Mouse (Mus musculus) forebrain, embryonic 12.5 days (tissue): Measurements from ENCODE around the gene Sash1. TPM values are rescaled to one million over a fixed set of nuclear protein-coding genes. Genes with fewer than 3 reads are reported as not detected.

Experiments
- ATAC-seq: fragments of 200-750 bp; cut with Nextera tagmentation; 2 replicates; pipeline ENCODE4 v1.8.0; 2017; ENCODE audit warnings: moderate TSS enrichment; ENCODE audit not compliant: low FRiP score
- H3K27ac ChIP-seq: fragments of 300-500 bp; sonication (generic); 2 replicates; pipeline ENCODE4 v1.5.1; 2016; ENCODE audit warnings: mild to moderate bottlenecking
- H3K27me3 ChIP-seq: fragments of 300-500 bp; sonication (generic); 2 replicates; pipeline ENCODE4 v1.6.1; 2016; ENCODE audit warnings: mild to moderate bottlenecking
- H3K36me3 ChIP-seq: fragments of 300-500 bp; sonication (generic); replicated peaks from 2 replicates; pipeline ENCODE4 v1.6.1; 2016; ENCODE audit warnings: mild to moderate bottlenecking
- H3K4me1 ChIP-seq: fragments of 300-500 bp; sonication (generic); 2 replicates; pipeline ENCODE4 v1.6.1; 2016
- H3K4me2 ChIP-seq: fragments of 300-500 bp; sonication (generic); 2 replicates; pipeline ENCODE4 v1.6.1; 2016; ENCODE audit warnings: mild to moderate bottlenecking, moderate library complexity
- H3K4me3 ChIP-seq: fragments of 300-500 bp; sonication (generic); replicated peaks from 2 replicates; pipeline ENCODE4 v1.5.1; 2016; ENCODE audit warnings: mild to moderate bottlenecking
- H3K9ac ChIP-seq: fragments of 300-500 bp; sonication (generic); 2 replicates; pipeline ENCODE4 v1.6.1; 2016; ENCODE audit warnings: mild to moderate bottlenecking
- H3K9me3 ChIP-seq: fragments of 300-500 bp; sonication (generic); 2 replicates; pipeline ENCODE4 v1.6.1; 2016
- WGBS: fragments of 180-500 bp; shearing (Covaris S2); methylation state at CpG from one replicate; pipeline ENCODE4 v1.1.7; 2016; 5-methylcytosine and 5-hydroxymethylcytosine counted together
- polyA plus RNA-seq: library from polyadenylated mRNA; unstranded; fragments of >200 nt; fragmentation: Nextera tagmentation; extraction: Ambion mirVana; gene quantifications from 2 replicates; pipeline ENCODE4 v1.2.1, GENCODE M21; 2016

The Sash1 gene
- polyA plus RNA-seq, 1 experiment from 2014 or later, result 4.6 TPM

DNA sequence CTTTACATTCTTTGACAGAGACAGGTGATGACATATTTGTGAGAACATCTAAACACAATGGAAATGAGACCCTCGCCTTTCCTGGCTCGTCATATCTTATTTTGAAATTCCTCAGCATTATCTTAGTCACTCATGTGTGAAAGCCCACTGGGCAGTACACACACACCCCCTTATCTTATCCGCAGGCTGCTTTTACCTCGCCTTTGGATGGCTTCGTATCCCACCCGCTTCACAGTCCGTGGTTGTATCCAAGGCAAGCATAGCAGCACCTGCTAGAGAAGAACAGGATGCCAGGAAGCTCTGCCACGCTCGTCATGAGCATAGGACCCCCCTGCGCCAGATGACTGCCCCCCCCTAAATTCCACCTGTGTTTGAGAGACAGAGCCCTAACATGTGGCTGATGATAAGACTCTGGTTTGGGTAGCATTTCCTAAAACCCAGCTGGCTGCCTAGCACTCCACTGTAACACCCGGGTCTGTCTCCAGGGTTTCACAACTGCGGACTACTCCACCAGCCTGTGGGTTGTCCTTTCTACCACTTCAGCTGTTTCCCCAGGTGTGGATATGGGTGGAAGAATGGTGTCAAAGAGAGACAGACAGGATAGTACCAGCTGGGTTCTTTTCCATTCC, 84.0 kb downstream of the Sash1 start:
- H3K27ac ChIP-seq, result 0 out of 2 replicates have a peak overlapping the region, but pooled peaks have one; percentile 25
- H3K36me3 ChIP-seq, result 0 out of 2 replicates have a peak, but pooled peaks cover 6% of the 10 kb centered on the region
- 80% methylated on average over 12 of the region's 12 CpGs for WGBS
- no peak overlapping the region for H3K9ac ChIP-seq
- peaks cover 27% of the 10 kb centered on the region for H3K4me1 ChIP-seq
- H3K9me3 ChIP-seq, result peaks cover 3% of the 10 kb centered on the region; the same call in 1 of the 2 replicates
- no peaks in the 10 kb centered on the region for H3K27me3 ChIP-seq
- peak overlapping the region; percentile 35; the same call in 1 of the 2 replicates for H3K4me2 ChIP-seq
- ATAC-seq, result no peak
- H3K4me3 ChIP-seq, result no peak overlapping the region

DNA sequence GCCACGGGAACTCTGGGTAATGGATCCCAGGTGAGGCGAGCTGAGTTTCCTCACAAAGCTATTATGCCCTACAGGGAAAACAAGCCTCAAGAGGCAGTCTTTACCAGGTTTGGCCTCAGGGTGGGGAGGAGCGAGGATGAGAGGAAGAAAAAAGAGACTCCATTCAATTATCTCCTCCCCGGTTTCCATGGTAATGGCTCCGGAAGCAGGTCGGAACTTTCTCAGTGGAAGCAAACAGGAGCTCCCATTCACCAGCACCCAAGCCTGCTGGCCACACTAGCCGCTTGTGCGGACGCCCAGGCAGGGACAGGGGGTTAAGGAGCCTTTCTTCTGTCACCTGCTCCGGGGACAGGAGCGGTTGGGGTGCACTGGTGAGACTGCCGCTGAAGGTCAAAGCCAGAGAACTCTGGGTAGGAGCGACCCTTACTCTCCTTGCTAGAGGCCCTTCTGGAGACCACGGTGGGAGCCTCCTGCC, 84.7 kb downstream of the Sash1 start:
- 21% methylated on average over 14 of the region's 14 CpGs for WGBS
- Histone ChIP-seq H3K9me3 (peaks cover 3% of the 10 kb centered on the region; the same call in 1 of the 2 replicates), H3K27ac (0 out of 2 replicates have a peak overlapping the region, but pooled peaks have one; percentile 25), H3K27me3 (no peaks in the 10 kb centered on the region), H3K9ac (no peak overlapping the region; the same call in 1 of the 2 replicates), H3K4me1 (peaks cover 27% of the 10 kb centered on the region), H3K4me3 (no peak overlapping the region), H3K4me2 (peak overlapping the region; percentile 35), H3K36me3 (0 out of 2 replicates have a peak, but pooled peaks cover 6% of the 10 kb centered on the region)
- peak; percentile 63 for ATAC-seq

DNA sequence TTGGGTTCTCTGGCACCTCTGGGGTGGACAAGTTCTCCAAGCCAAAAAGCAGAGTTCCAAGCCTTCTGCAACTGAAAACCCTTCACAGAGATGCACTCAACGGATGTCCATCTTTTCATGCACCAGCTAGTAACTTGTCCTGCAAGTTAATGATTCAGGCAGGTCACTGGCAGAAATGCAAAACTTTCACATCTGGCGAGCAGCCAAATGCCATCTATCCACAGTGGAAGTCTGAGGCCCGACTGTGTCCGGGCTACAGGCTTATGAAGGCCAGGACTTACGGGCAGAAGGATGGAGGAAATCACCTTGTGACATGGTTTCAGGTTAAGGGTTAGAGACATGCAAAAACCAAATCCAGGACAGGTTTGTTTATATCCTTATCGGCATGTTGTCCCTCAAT, 88.0 kb downstream of the Sash1 start:
- 88% methylated on average over 6 of the region's 6 CpGs for WGBS
- H3K9ac ChIP-seq, result no peak overlapping the region
- ATAC-seq, result no peak

DNA sequence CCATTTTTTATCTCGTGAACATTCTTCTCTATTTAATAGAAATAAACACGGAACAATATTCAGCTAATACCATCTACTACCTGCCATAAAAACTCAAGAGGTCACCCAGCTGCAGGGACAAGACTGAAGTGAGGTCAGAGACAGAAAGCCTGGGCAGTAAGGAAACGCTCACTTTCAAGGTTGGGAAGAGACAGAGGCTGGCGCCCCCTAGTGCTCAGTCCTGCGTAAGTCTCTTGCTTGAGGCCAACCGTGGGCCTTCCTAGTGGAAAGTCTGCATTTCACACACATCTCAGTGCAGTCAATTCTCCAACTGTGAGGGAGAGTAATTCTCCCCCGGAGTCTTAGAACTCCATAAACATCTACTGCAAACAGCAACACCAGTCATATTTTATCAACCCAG, 90.5 kb downstream of the Sash1 start:
- no peak overlapping the region for H3K9ac ChIP-seq
- WGBS, result 38% methylated on average over 7 of the region's 7 CpGs
- H3K4me3 ChIP-seq, result no peak overlapping the region
- ATAC-seq, result no peak; the same call in 1 of the 2 replicates
- H3K36me3 ChIP-seq, result 0 out of 2 replicates have a peak, but pooled peaks cover 6% of the 10 kb centered on the region
- H3K4me2 ChIP-seq, result no peak overlapping the region
- no peak overlapping the region for H3K27ac ChIP-seq
- H3K4me1 ChIP-seq, result no peaks in the 10 kb centered on the region
- peaks cover 3% of the 10 kb centered on the region; the same call in 1 of the 2 replicates for H3K9me3 ChIP-seq
- H3K27me3 ChIP-seq, result no peaks in the 10 kb centered on the region

More for the DNA sequence above, 88.0 kb downstream of the Sash1 start:
- Histone ChIP-seq H3K9me3 (peaks cover 3% of the 10 kb centered on the region; the same call in 1 of the 2 replicates), H3K27me3 (no peaks in the 10 kb centered on the region), H3K27ac (no peak overlapping the region), H3K36me3 (0 out of 2 replicates have a peak, but pooled peaks cover 6% of the 10 kb centered on the region), H3K4me2 (no peak overlapping the region), H3K4me1 (peaks cover 16% of the 10 kb centered on the region), H3K4me3 (no peak overlapping the region)

- no peak overlapping the region for H3K4me3 ChIP-seq
- H3K27ac ChIP-seq, result no peak overlapping the region
- ATAC-seq, result peak; percentile 46; the same call in 1 of the 2 replicates
- no peak overlapping the region for H3K9ac ChIP-seq
- no peaks in the 10 kb centered on the region for H3K36me3 ChIP-seq
- no peaks in the 10 kb centered on the region for H3K9me3 ChIP-seq
- no peak overlapping the region for H3K4me2 ChIP-seq
- H3K4me1 ChIP-seq, result no peaks in the 10 kb centered on the region
- WGBS, result 67% methylated on average over 5 of the region's 5 CpGs
- no peaks in the 10 kb centered on the region for H3K27me3 ChIP-seq
These were observed 93.5 kb downstream of the Sash1 start for GRCm38 (mm10) chr10:8792412-8792811.

DNA sequence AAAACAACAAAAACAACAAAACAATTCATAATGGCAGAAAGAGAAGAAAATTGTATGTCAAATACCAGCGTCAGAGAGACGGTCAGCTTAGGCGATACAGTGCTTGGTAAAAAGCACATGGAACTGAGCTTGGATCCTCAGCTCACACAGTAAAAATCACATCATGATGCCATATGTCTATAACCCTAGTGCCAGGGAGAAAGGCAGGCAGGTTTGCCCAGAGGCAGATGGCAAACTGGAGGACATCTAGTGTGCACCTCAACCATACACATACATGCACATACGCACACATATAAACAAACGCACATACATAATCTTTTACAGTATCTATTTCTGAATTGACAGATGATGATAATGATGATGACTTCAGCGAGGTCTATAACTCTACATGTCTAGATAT, 96.8 kb downstream of the Sash1 start:
- Histone ChIP-seq H3K4me2 (no peak overlapping the region), H3K4me1 (peaks cover 13% of the 10 kb centered on the region), H3K36me3 (no peaks in the 10 kb centered on the region), H3K9ac (no peak overlapping the region), H3K27me3 (no peaks in the 10 kb centered on the region), H3K4me3 (no peak overlapping the region), H3K27ac (no peak overlapping the region), H3K9me3 (no peaks in the 10 kb centered on the region)
- no peak for ATAC-seq
- 94% methylated on average over 6 of the region's 6 CpGs for WGBS

DNA sequence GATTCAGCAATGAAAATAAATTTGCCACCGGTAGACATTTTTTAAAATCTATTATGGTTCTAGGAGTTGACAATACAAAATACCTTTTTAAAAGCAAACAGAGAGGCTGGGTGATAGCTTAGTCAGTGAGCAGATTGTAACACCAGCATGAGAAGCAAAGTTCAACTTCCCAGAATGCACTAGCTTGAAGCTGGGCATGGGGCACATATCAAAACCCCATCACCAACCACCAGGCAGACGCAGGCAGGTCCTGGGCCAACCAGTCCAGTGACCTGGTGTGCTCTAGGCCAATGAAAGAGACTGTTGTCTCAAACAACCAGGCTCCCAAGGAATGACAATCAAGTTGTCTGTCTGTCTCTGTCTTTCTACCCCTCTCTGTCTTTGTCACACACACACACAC, 98.6 kb downstream of the Sash1 start:
- H3K4me3 ChIP-seq, result no peak overlapping the region
- no peak overlapping the region for H3K27ac ChIP-seq
- no peak overlapping the region for H3K4me2 ChIP-seq
- no peaks in the 10 kb centered on the region for H3K9me3 ChIP-seq
- H3K27me3 ChIP-seq, result no peaks in the 10 kb centered on the region
- H3K36me3 ChIP-seq, result no peaks in the 10 kb centered on the region
- WGBS, result 72% methylated on average over 2 of the region's 2 CpGs
- no peak for ATAC-seq
- H3K4me1 ChIP-seq, result peaks cover 13% of the 10 kb centered on the region
- H3K9ac ChIP-seq, result no peak overlapping the region

GRCm38 (mm10) chr10:8785451-8786145, 100.3 kb downstream of the Sash1 start:
- no peak overlapping the region for H3K4me3 ChIP-seq
- WGBS, result 47% methylated on average over 11 of the region's 11 CpGs
- no peak overlapping the region for H3K9ac ChIP-seq
- peaks cover 13% of the 10 kb centered on the region for H3K4me1 ChIP-seq
- no peak overlapping the region for H3K27ac ChIP-seq
- no peaks in the 10 kb centered on the region for H3K36me3 ChIP-seq
- H3K4me2 ChIP-seq, result no peak overlapping the region
- H3K27me3 ChIP-seq, result no peaks in the 10 kb centered on the region
- H3K9me3 ChIP-seq, result no peaks in the 10 kb centered on the region
- ATAC-seq, result no peak

DNA sequence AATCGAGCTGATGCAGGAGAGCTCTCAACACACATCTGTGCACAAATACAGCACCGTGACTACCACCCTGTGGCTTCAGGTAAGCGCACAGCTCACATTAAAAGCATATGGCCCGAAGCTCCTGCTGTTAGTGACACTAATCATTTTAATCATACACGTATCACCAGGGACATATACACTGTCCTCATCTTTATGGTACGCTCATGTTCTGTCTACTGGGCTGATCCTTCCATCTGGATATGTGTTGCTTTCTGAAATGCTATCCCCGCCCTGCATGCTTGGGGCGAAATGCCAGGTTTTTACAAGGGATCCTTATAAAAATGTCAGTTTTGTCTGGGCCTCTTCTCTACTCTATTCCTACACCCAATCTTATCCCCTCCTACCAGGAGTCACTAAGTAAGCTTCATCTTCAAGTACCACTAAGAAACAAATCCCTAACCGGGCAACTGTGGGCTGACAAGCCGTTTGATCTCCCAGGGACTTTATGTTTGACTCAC, 103.9 kb downstream of the Sash1 start:
- peaks cover 13% of the 10 kb centered on the region for H3K4me1 ChIP-seq
- H3K36me3 ChIP-seq, result 0 out of 2 replicates have a peak, but pooled peaks cover 4% of the 10 kb centered on the region
- no peak overlapping the region for H3K27ac ChIP-seq
- H3K27me3 ChIP-seq, result no peaks in the 10 kb centered on the region
- WGBS, result 86% methylated on average over 10 of the region's 10 CpGs
- no peak overlapping the region for H3K4me2 ChIP-seq
- no peak for ATAC-seq
- H3K9me3 ChIP-seq, result no peaks in the 10 kb centered on the region
- H3K9ac ChIP-seq, result no peak overlapping the region
- no peak overlapping the region for H3K4me3 ChIP-seq

DNA sequence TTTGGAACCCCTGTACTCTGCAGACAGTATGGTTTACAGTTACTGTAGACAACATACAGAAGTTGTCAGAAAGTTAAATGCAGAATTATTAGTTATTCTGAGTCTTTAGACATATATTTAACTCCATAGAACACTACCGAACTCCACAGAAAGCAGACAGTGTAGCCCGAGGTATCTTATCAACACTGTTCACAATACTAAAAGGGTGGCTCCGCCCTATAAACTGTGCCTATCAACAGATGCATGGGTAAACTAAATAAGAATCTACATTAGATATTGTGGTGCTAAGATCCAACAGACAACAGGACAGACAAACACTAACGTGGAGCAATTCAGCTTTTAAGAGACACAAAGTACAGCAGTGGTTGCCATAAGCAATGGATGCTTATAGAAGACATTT, 106.0 kb downstream of the Sash1 start:
- Histone ChIP-seq H3K27me3 (no peaks in the 10 kb centered on the region), H3K9me3 (no peaks in the 10 kb centered on the region), H3K4me3 (no peak overlapping the region), H3K36me3 (peaks cover 13% of the 10 kb centered on the region; the same call in 1 of the 2 replicates), H3K27ac (no peak overlapping the region), H3K4me2 (no peak overlapping the region), H3K4me1 (no peaks in the 10 kb centered on the region), H3K9ac (no peak overlapping the region)
- ATAC-seq, result no peak
- WGBS, result 93% methylated on average over 4 of the region's 4 CpGs

DNA sequence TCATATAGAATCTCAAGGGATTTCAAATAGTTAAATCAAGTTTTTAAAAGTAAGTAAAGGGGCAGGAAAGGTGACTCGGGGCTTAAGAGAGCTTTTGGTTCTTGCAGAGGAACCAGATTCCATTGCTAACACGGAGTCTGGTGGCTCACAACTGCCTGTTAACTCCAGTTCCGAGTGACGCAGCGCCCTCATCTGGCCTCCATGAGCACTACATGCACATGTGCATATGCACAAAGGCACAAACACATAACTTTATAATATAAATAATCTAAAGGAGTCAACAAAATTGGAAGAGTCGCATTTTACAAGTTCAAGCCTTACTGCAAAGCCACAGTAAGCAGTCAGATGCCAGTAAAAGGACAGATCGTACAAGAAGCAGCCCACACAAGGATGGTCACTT, 107.0 kb downstream of the Sash1 start:
- ATAC-seq, result no peak
- no peaks in the 10 kb centered on the region for H3K4me1 ChIP-seq
- H3K36me3 ChIP-seq, result peaks cover 13% of the 10 kb centered on the region; the same call in 1 of the 2 replicates

DNA sequence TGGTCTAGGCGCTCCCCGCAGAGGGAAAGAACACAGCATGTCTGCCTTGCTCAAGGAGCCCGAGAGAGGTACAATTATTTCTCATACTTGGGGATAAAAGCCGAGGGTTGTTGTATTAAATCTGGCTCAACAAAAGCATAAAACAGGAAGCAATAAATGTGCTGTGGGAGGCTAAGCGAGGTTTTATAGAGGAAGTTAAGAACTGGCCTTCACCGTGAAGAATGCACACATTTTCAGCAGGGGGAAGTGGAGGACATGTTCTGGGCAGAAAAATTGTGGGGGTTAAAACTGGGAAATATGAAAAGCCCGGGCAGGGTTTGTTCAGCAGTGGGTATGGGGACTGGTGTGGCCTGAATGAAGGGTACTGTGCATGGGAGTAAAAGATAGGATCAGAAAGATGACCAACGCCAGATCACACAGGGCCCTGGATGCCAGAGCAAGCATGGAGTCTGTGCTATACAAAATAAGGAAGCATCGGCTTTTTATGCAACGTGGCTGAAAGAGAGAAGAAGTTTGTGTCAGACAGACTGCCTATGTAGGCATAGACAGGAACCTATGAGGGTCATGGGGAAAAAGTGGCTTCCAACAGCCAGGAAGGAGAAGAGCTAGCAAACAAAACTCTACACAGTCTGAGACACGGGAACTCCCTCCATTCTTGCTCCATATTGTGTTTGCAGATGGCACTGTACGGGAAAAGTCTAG, 108.2 kb downstream of the Sash1 start:
- Histone ChIP-seq H3K4me2 (no peak overlapping the region), H3K4me1 (no peaks in the 10 kb centered on the region), H3K36me3 (peaks cover 13% of the 10 kb centered on the region; the same call in 1 of the 2 replicates), H3K27me3 (no peaks in the 10 kb centered on the region), H3K27ac (no peak overlapping the region), H3K9me3 (no peaks in the 10 kb centered on the region), H3K4me3 (no peak overlapping the region), H3K9ac (no peak overlapping the region)
- no peak for ATAC-seq
- WGBS, result 96% methylated on average over 12 of the region's 12 CpGs

More for the DNA sequence above, 107.0 kb downstream of the Sash1 start:
- Histone ChIP-seq H3K9ac (no peak overlapping the region), H3K27me3 (no peaks in the 10 kb centered on the region), H3K4me2 (no peak overlapping the region), H3K27ac (no peak overlapping the region), H3K9me3 (no peaks in the 10 kb centered on the region), H3K4me3 (no peak overlapping the region)
- WGBS, result 90% methylated on average over 7 of the region's 7 CpGs
